Mouse (Mus musculus) heart, postnatal 0 days (tissue): ENCODE measurements around the gene Rapgef1.

Source experiments
- CTCF ChIP-seq: IDR thresholded peaks from 2 replicates; pipeline ENCODE4 v1.5.1; 2016; ENCODE audit warnings: antibody characterized with exemption, control low read depth, low read depth
- EP300 ChIP-seq: IDR thresholded peaks from 2 replicates; pipeline ENCODE4 v1.6.1; 2016; ENCODE audit warnings: antibody characterized with exemption, low read depth

DNA sequence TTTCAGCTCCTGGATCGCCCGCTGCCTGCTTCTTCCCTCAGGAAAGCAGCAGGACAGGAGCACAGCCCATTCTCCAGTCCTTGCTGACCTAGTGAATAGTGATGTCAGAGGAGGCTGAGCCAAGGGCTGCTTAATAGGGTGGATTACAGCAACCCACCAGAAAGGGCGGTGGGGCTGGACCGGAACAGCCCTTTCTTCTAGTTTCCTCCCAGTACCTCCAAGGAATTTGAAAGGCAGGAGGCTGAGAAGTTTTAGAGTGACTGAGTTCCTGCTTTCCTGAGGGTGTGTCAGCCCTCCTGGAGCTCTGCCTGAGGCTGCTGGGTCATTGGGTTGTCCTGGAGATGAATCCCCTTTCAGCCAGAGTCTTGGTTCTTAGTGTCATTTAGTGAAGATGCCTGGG, 23.9 kb downstream of the Rapgef1 start:
- TF ChIP-seq CTCF (no peak), EP300 (peak; percentile 79)
